Mouse (Mus musculus) large intestine, adult 2 months (tissue): ENCODE data around the gene Klk10. TPM values are rescaled to one million over a fixed set of nuclear protein-coding genes. Genes with fewer than 3 reads are reported as not detected.

ENCODE experiments used
- DNase-seq: peaks from one replicate; pipeline ENCODE4 v3.0.0-alpha.2; 2012; ENCODE audit warnings: low read depth, low spot score
- WGBS: fragments of 180-500 bp; shearing (Covaris S2); methylation state at CpG from one replicate; pipeline ENCODE4 v1.1.7; 2018; 5-methylcytosine and 5-hydroxymethylcytosine counted together
- polyA plus RNA-seq: library from polyadenylated mRNA; depleted of rRNA; stranded (reverse); fragments of >200 nt; gene quantifications from 2 replicates; pipeline ENCODE4 v1.2.3, GENCODE M21; 2012; rRNA removed

Gene Klk10
- polyA plus RNA-seq, 1 experiment = 0.69 TPM

DNA sequence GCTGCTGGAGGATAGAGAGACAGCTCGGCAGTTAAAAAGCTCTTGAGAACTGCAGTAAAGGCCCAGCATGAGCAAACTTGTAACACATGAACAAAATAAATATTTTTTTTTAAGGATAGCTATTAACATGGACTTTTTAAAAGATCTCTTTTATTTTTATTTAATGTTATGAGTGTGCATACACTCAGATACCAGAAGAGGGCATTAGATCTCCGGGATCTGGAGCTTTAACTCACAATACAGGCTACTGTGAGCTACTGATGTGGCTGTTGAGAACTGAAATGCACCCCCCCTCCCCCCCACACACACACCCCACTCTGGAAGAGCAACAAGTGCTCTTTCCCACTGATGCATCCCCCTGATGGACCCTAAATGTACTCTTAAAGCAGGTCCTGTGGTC, 8.5 kb downstream of the Klk10 start:
- DNase-seq = no peak
- WGBS = 38% methylated on average over 2 of the region's 2 CpGs

DNA sequence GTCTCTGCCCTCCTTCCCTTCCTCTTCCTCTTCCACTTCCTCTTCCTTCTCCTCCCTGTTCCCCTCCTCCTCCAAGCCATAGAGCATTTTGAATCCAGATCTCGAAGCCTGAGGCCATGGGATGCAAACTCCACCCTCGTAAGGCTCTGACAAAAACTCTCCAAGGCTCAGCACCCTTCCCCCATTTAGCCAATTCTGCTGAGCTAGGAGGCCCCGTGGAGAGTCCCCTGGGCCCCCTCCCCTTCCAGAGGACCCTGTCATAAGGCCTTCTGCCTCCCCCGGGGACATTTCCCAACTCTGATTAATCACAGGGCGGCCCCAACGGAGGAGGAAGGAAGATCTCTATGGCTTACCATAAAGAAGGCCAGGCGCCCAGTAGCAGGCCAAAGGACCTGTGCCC, 10.8 kb downstream of the Klk10 start, which contains the start of gene Klk9:
Gene Klk9 (plus strand): TSS at position 301 of the 400 bp plus-strand sequence.
- no peak for DNase-seq
- 73% methylated on average over 7 of the region's 7 CpGs for WGBS

DNA sequence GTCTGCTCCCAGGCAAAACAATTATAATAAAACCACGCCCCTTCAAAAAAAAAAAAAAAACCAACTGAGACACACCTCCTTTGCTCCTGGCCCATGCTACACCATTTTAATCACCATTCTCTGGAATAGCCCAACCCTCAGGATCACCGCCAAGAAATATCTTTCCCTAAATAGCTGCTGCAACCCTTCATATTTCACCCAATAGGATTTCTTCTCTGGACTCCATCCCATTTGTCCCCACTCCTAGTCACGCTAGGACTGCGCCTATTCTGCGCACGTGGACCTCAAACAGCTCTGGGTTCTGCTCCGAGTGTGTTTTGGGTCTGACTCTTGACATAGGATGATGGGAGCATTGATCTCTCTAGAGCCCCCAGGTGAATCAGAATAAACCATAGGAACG, 15.5 kb downstream of the Klk10 start:
- 7% methylated on average over 8 of the region's 8 CpGs for WGBS

DNA sequence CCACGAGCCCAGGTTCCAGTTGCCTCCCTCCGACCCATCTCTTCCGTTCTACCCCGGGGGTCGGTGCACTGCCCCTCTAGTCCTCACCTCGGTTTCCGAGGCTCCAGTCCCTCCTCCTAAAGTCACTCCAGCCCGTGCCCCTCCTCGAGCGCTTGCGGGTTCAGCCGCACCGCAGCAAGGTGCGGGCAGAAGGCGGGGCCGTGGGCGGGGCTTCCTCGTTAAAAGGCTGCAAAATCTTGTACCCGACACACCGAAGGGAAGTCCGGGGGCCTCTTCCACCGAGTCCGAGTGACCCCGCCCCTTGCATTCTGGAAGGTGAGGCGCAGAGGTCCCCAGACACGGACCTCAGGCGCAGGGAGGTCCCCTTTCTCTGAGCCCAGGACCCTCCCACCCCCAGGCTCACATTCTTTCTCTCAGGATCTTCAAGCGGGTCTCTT, 16.5 kb downstream of the Klk10 start, which contains the start of gene Klk8:
Gene Klk8 (plus strand): TSS at position 245 of the 437 bp plus-strand sequence.
- under 1% methylated on average over 28 of the region's 28 CpGs for WGBS
- DNase-seq = no peak

More for the DNA sequence above, 15.5 kb downstream of the Klk10 start:
- DNase-seq = no peak

DNA sequence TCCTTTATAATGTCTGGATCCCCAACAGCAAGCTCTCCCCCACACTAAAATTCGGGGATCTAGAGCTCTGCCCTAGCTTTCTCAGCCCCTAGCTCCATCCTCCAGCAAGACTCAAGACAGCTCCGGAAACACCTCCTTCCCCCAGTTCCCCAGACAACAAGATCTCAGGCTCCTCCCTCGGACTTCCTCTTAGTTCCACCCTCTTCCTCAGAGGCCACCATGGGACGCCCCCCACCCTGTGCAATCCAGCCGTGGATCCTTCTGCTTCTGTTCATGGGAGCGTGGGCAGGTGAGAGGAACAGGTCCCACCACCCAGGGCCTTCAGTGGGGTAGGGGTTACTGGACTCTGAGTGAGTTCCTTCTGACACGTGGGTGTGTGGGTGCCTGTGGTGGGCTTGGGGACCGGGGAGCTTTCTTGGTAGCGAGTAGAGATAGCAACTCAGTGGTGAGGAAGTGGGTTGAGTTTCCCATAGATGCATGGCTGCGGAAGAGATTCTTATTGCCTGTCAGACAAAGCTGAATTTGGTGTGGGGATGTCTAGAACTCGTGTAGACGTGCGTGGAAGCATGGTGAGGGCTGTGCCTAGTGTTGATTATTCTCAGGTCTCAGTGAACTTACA, 17.1 kb downstream of the Klk10 start:
- DNase-seq = no peak
- WGBS = 38% methylated on average over 13 of the region's 13 CpGs

DNA sequence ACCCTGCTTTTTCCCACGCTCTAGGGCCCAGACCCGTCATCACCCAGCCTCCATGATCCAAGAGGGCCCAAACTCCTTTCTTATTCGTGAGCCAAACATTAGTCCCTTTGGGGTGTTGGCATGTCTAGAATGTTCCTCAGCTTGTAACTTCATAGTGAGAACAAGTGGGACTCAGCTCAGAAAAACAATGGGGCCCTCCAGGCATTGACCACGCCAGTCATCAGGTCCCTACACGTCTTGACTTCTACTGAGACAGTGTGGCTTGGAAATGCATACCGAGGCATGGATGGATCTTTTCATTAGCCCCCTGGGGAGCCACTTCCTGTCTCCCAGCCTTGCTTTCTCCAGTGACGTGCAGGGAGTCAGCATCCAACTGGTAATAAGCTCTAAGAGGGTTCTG, 19.0 kb downstream of the Klk10 start:
- WGBS = 69% methylated on average over 7 of the region's 7 CpGs
- no peak for DNase-seq

DNA sequence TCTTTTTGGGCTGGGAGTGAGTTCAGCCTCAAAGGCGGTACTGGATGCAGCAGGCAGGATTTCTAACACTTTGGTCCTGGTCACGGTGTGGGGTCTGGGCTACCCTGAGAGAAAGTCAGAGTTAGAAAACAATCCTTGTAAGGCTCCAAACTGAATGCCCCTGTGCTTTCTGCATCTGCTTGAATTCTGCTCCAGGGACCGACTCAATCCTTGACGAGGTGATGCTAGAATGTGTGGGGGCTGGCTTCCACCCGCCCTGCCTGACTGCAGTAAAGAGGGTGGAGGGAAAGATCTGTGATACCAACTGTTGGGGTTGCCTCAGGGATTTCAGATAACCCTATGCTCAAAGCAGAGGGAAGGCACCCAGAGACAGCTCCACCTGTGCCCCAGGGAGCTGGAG, 30.2 kb downstream of the Klk10 start, which contains the start of gene Klk7:
Gene Klk7 (plus strand): TSS at position 301 of the 400 bp plus-strand sequence.
- no peak for DNase-seq
- WGBS = 57% methylated on average over 5 of the region's 5 CpGs

DNA sequence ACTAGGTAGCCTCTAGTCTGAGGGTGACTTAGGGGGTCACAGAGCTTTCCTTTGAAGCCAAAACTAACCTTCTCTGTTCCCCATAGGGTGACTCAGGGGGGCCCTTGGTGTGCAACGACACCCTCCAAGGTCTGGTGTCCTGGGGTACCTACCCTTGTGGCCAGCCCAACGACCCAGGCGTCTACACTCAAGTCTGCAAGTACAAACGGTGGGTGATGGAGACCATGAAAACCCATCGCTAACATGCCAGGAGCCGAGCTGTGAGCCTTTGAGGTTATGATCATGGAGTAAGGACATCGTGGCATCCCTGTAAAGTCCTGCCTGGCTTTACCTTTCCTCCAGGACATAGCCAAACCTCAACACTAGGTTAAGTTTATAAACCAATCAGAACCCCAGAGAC, 34.4 kb downstream of the Klk10 start:
- no peak for DNase-seq
- WGBS = 84% methylated on average over 7 of the region's 7 CpGs

DNA sequence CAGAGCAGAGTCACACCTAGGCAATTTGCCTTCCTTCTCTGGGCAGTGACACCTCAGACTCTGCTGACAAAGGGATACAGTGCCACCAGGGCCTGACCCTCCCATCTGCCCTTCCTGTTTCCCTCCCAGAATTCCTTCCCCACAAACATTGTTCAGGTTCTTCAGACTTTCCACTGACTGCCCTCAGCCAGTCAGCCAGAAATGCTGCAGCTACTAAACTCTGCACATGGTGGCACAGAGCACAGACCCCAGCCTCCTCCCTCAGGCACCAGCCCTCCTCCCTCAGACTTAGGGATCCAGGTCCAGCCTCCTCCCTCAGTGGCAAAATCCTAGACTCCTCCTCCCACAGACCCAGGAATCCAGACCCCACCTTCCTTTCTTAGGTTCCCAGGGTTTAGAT, 35.9 kb downstream of the Klk10 start:
- DNase-seq = no peak

DNA sequence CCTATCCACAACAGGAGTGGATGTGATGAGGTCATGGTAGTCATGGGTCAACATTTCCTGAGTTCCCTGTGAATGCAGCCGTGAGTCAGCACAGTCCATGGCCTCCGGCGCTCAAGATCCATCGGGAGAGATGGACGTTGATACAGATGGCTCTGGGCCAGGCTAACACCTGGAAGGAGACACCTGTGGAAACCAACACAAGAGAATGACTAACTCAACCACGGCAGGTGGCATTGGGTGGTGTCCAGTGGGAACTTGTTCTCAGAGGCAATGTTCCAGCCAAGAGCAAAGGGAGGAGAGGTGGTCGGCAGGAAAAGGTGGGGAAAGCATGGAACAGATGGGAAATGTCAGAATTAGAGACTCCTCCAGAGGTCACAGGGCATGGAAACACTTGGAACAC, 40.7 kb downstream of the Klk10 start:
- DNase-seq = no peak
- WGBS = 63% methylated on average over 7 of the region's 7 CpGs

DNA sequence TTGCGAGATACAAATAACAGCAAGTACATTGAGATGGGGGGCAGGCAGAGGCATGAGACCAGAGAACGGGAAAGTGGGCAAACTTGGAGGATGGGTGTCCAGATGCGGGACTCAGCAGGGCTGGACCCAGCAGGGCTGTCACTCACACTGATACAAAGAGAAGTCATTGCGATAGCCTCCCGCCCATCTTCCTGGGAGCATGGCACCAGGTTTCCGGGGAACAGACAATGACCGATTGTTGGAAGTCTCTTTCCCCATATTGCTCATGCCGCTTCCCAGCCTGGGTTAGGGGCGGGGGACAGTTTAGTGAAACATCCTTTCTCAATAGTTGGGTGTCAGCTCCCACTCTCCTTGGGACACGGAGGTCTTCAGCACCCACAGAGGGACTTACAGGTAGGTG, 43.4 kb downstream of the Klk10 start, which contains the start of gene Klk6:
Gene Klk6 (plus strand): TSS at position 301 of the 400 bp plus-strand sequence.
- 76% methylated on average over 10 of the region's 10 CpGs for WGBS
- no peak for DNase-seq

DNA sequence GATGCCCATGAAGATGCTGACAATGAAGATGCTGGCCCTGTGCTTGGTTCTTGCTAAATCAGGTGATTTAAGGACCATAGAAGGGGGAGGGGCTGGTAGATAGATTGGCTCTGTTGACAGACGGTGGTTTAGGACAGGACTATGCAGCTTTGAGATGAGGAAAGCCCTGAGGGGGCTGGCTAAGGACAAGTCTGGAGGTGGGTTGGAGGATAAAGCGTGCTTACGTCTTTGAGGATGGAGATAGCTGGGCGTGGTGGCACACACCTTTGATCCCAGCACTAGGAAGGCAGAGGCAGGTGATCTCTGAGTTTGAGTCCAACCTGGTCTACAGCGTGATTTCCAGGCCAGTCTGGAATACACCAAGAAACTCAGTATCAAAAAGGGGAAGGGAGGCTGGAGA, 45.2 kb downstream of the Klk10 start:
- no peak for DNase-seq
- 59% methylated on average over 5 of the region's 5 CpGs for WGBS

DNA sequence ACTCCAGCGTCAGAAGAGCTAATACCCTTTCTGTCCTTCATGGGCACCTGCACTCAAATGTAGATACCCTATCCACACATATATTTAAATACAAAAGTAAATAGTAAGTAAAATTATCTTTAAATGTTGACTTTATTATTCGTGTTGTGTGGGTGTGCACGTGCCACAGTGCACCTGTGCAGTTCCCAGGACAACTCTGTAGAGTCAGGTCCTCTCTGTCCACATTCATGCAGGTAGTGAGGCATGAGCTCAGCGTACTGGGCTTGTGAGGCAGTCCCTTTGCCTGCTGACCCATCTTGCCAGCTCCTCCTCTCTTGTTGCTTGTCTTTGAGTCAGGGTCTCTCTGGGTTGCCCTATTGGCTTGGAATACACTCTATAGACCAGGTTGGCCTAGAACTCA, 46.9 kb downstream of the Klk10 start:
- WGBS = 68% methylated on average over 4 of the region's 4 CpGs
- no peak for DNase-seq

DNA sequence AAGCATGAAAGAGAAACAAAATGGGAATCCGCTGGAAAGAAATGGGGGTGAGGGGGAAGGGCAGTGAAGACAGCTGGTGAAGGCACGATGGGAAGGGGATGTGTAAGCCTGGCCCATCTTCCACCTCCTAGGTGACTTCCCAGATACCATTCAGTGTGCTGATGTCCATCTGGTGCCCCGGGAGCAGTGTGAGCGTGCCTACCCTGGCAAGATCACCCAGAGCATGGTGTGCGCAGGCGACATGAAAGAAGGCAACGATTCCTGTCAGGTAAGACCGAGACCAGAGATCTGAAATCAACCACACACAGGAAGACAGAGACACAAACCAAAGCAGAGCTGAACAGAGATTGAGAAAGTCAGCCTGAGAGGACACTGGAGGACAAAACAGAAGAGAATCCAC, 48.2 kb downstream of the Klk10 start:
- no peak for DNase-seq
- 87% methylated on average over 8 of the region's 8 CpGs for WGBS

Other genes with a start within 250 kb of the Klk10 start
- 2.2 and 5.0 TPM in 2 replicates for gene Cd33, start 236.6 kb upstream of the Klk10 start, polyA plus RNA-seq
- 0.83 and 1.3 TPM in 2 replicates for gene Zfp658, start 218.8 kb upstream of the Klk10 start, polyA plus RNA-seq
- gene Zfp719, start 201.4 kb upstream of the Klk10 start, polyA plus RNA-seq = 0.98 and 1.7 TPM in 2 replicates
- 0.10 TPM in 1 of 2 replicates, not detected in the other for gene Zfp819, start 173.9 kb upstream of the Klk10 start, polyA plus RNA-seq
- gene Ceacam18, start 146.3 kb upstream of the Klk10 start, polyA plus RNA-seq = 19.4 and 35.3 TPM in 2 replicates
- 4.4 and 4.8 TPM in 2 replicates for gene Siglece, start 120.9 kb upstream of the Klk10 start, polyA plus RNA-seq
- 8.8 and 9.2 TPM in 2 replicates for gene Ctu1, start 109.0 kb upstream of the Klk10 start, polyA plus RNA-seq
- 0.16 TPM in 2 replicates for gene Klk14, start 90.6 kb upstream of the Klk10 start, polyA plus RNA-seq
- not detected in 2 replicates for gene Klk13, start 68.5 kb upstream of the Klk10 start, polyA plus RNA-seq
- gene Klk12, start 12.1 kb upstream of the Klk10 start, polyA plus RNA-seq = not detected in 2 replicates
- not detected in 2 replicates for gene Klk11, start 6.4 kb upstream of the Klk10 start, polyA plus RNA-seq
- gene Klk9, start 10.9 kb downstream of the Klk10 start, polyA plus RNA-seq = not detected in 2 replicates
- 3.1 TPM in 2 replicates for gene Klk8, start 16.5 kb downstream of the Klk10 start, polyA plus RNA-seq
- not detected in 2 replicates for gene Klk7, start 30.3 kb downstream of the Klk10 start, polyA plus RNA-seq
- gene Klk6, start 43.5 kb downstream of the Klk10 start, polyA plus RNA-seq = not detected in 2 replicates
- not detected in 2 replicates for gene Klk5, start 60.9 kb downstream of the Klk10 start, polyA plus RNA-seq
- not detected in 2 replicates for gene Klk4, start 100.1 kb downstream of the Klk10 start, polyA plus RNA-seq
- not detected in 2 replicates for gene Klk15, start 152.7 kb downstream of the Klk10 start, polyA plus RNA-seq
- not detected in 2 replicates for gene Klk1b8, start 169.6 kb downstream of the Klk10 start, polyA plus RNA-seq
- not detected in 2 replicates for gene Klk1b1, start 185.7 kb downstream of the Klk10 start, polyA plus RNA-seq
- gene Klk1b9, start 195.0 kb downstream of the Klk10 start, polyA plus RNA-seq = not detected in 2 replicates
- not detected in 2 replicates for gene Klk1b11, start 214.8 kb downstream of the Klk10 start, polyA plus RNA-seq
- not detected in 2 replicates for gene Klk1b26, start 231.1 kb downstream of the Klk10 start, polyA plus RNA-seq